Mouse (Mus musculus) erythroblast, embryonic 14.5 days (primary cell): ENCODE results near the gene Camk2b. TPM values are rescaled to one million over a fixed set of nuclear protein-coding genes. Genes with fewer than 3 reads are reported as not detected.

Experiments
- H3K27me3 ChIP-seq: 2 replicates; pipeline ENCODE4 v1.6.1; 2012; ENCODE audit warnings: inconsistent platforms; ENCODE audit not compliant: control insufficient read depth
- H3K36me3 ChIP-seq: 2 replicates; pipeline ENCODE4 v1.6.1; 2012; ENCODE audit warnings: mild to moderate bottlenecking, inconsistent platforms; ENCODE audit not compliant: control insufficient read depth
- H3K4me1 ChIP-seq: 2 replicates; pipeline ENCODE4 v1.6.1; 2012; ENCODE audit warnings: inconsistent platforms; ENCODE audit not compliant: control insufficient read depth
- H3K4me3 ChIP-seq: replicated peaks from 2 replicates; pipeline ENCODE3; 2012; ENCODE audit warnings: moderate library complexity, mild to moderate bottlenecking, inconsistent platforms
- H3K9me3 ChIP-seq: 2 replicates; pipeline ENCODE4 v1.6.1; 2012; ENCODE audit warnings: low read length, inconsistent platforms, mixed read lengths; ENCODE audit not compliant: control insufficient read depth
- GATA1 ChIP-seq: IDR thresholded peaks from 2 replicates; pipeline ENCODE4 v1.6.1; 2012; ENCODE audit warnings: low read length, inconsistent platforms, mixed read lengths
- TAL1 ChIP-seq: IDR thresholded peaks from 3 replicates; pipeline ENCODE4 v1.6.1; 2012; ENCODE audit warnings: low read length, inconsistent platforms, mixed read lengths
- polyA plus RNA-seq: library from polyadenylated mRNA; stranded (reverse); fragments of >175 nt; gene quantifications from 2 replicates; pipeline ENCODE4 v1.2.3, GENCODE M21; 2012

Gene Camk2b
- polyA plus RNA-seq, 1 experiment: not detected

GRCm38 (mm10) chr11:5994880-5995279 is 71.3 kb downstream of the Camk2b start:
- Histone ChIP-seq H3K9me3 (no peaks in the 10 kb centered on the region; the same call in 1 of the 2 replicates), H3K36me3 (no peaks in the 10 kb centered on the region), H3K27me3 (no peaks in the 10 kb centered on the region; the same call in 1 of the 2 replicates), H3K4me3 (no peak overlapping the region), H3K4me1 (no peaks in the 10 kb centered on the region)
- no peak for TF ChIP-seq GATA1
- no peak for TF ChIP-seq TAL1

GRCm38 (mm10) chr11:5994212-5994611 is 72.0 kb downstream of the Camk2b start:
- Histone ChIP-seq H3K4me1 (no peaks in the 10 kb centered on the region), H3K36me3 (no peaks in the 10 kb centered on the region), H3K4me3 (no peak overlapping the region), H3K27me3 (no peaks in the 10 kb centered on the region; the same call in 1 of the 2 replicates), H3K9me3 (no peaks in the 10 kb centered on the region; the same call in 1 of the 2 replicates)
- no peak for TF ChIP-seq GATA1
- TF ChIP-seq TAL1: no peak

GRCm38 (mm10) chr11:5990910-5991309 is 75.3 kb downstream of the Camk2b start:
- Histone ChIP-seq H3K4me1 (no peaks in the 10 kb centered on the region), H3K36me3 (no peaks in the 10 kb centered on the region), H3K4me3 (no peak overlapping the region), H3K27me3 (no peaks in the 10 kb centered on the region), H3K9me3 (no peaks in the 10 kb centered on the region)
- TF ChIP-seq GATA1: no peak
- no peak for TF ChIP-seq TAL1

- Histone ChIP-seq H3K4me1 (no peaks in the 10 kb centered on the region), H3K27me3 (no peaks in the 10 kb centered on the region), H3K4me3 (no peak overlapping the region), H3K9me3 (no peaks in the 10 kb centered on the region), H3K36me3 (no peaks in the 10 kb centered on the region)
- TF ChIP-seq GATA1 (no peak), TAL1 (no peak)
Observed at GRCm38 (mm10) chr11:5989954-5990593, 76.1 kb downstream of the Camk2b start.

GRCm38 (mm10) chr11:5988126-5988525 is 78.0 kb downstream of the Camk2b start:
- TF ChIP-seq GATA1 (no peak), TAL1 (no peak)
- no peaks in the 10 kb centered on the region for H3K4me1 ChIP-seq
- no peak overlapping the region for H3K4me3 ChIP-seq
- no peaks in the 10 kb centered on the region for H3K27me3 ChIP-seq
- no peaks in the 10 kb centered on the region for H3K36me3 ChIP-seq
- H3K9me3 ChIP-seq: no peaks in the 10 kb centered on the region

- Histone ChIP-seq H3K9me3 (no peaks in the 10 kb centered on the region), H3K4me1 (no peaks in the 10 kb centered on the region), H3K36me3 (no peaks in the 10 kb centered on the region), H3K4me3 (no peak overlapping the region), H3K27me3 (no peaks in the 10 kb centered on the region)
- no peak for TF ChIP-seq GATA1
- TF ChIP-seq TAL1: no peak
Observed at GRCm38 (mm10) chr11:5983629-5984028, 82.5 kb downstream of the Camk2b start.

GRCm38 (mm10) chr11:5981323-5981722 is 84.8 kb downstream of the Camk2b start:
- Histone ChIP-seq H3K4me3 (no peak overlapping the region), H3K9me3 (no peaks in the 10 kb centered on the region), H3K4me1 (no peaks in the 10 kb centered on the region), H3K27me3 (no peaks in the 10 kb centered on the region), H3K36me3 (no peaks in the 10 kb centered on the region)
- TF ChIP-seq GATA1 (no peak), TAL1 (no peak)

- TF ChIP-seq GATA1: no peak
- no peak for TF ChIP-seq TAL1
Observed at GRCm38 (mm10) chr11:5980561-5980960, 85.6 kb downstream of the Camk2b start.

GRCm38 (mm10) chr11:5980108-5980507 is 86.1 kb downstream of the Camk2b start:
- Histone ChIP-seq H3K4me1 (no peaks in the 10 kb centered on the region), H3K9me3 (no peaks in the 10 kb centered on the region), H3K36me3 (no peaks in the 10 kb centered on the region), H3K27me3 (no peaks in the 10 kb centered on the region), H3K4me3 (no peak overlapping the region)
- TF ChIP-seq GATA1: no peak
- TF ChIP-seq TAL1: no peak

More at GRCm38 (mm10) chr11:5980561-5980960, 85.6 kb downstream of the Camk2b start:
- H3K36me3 ChIP-seq: no peaks in the 10 kb centered on the region
- H3K4me3 ChIP-seq: no peak overlapping the region
- no peaks in the 10 kb centered on the region for H3K27me3 ChIP-seq
- H3K4me1 ChIP-seq: no peaks in the 10 kb centered on the region
- no peaks in the 10 kb centered on the region for H3K9me3 ChIP-seq

GRCm38 (mm10) chr11:5979088-5979487 is 87.1 kb downstream of the Camk2b start:
- H3K4me1 ChIP-seq: no peaks in the 10 kb centered on the region
- no peak for TF ChIP-seq TAL1
- no peak for TF ChIP-seq GATA1
- H3K36me3 ChIP-seq: no peaks in the 10 kb centered on the region
- H3K4me3 ChIP-seq: no peak overlapping the region
- H3K9me3 ChIP-seq: no peaks in the 10 kb centered on the region
- no peaks in the 10 kb centered on the region for H3K27me3 ChIP-seq
